Comparison of ENCODE assay signal across 8 mouse cellular contexts in genomic region chr2:119270643-119271331, GRCm38 (mm10). TPM values are rescaled to one million over a fixed set of nuclear protein-coding genes. Genes with fewer than 3 reads are reported as not detected.
A peak's percentile ranks its signal among the peaks of the same experiment; 100 is the strongest.
DNase-seq lines count a peak whose midpoint lies in the region; ATAC-seq and TF ChIP-seq lines count a peak whose summit lies in the region.

Rhov (minus strand) TSS chr2:119271272.

- peaks cover 9% of the 10 kb centered on the region for H3K4me1 ChIP-seq in kidney, embryonic 15.5 days
- 0 out of 2 replicates have a peak, but pooled peaks cover 2% of the 10 kb centered on the region for H3K4me1 ChIP-seq in liver, embryonic 11.5 days (replicated peaks; ENCODE audit: control insufficient read depth, insufficient read depth, low read length)
- H3K4me1 ChIP-seq in stomach, postnatal 0 days (replicated peaks; ENCODE audit: control insufficient read depth, insufficient read depth): no peaks in the 10 kb centered on the region

- peaks cover 16% of the 10 kb centered on the region for H3K27me3 ChIP-seq in kidney, embryonic 15.5 days
- peaks cover 15% of the 10 kb centered on the region for H3K27me3 ChIP-seq in liver, embryonic 11.5 days (replicated peaks; ENCODE audit: control insufficient read depth, insufficient read depth, low read length)
- no peaks in the 10 kb centered on the region for H3K27me3 ChIP-seq in stomach, postnatal 0 days (ENCODE audit: control insufficient read depth, insufficient read depth, low read length)

- no peak within 1 kb of the TSS for H3K27ac ChIP-seq in kidney, embryonic 15.5 days
- no peak within 1 kb of the TSS for H3K27ac ChIP-seq in liver, embryonic 11.5 days (ENCODE audit: low read depth, low read length)
- H3K27ac ChIP-seq in stomach, postnatal 0 days (replicated peaks): peak within 1 kb of the TSS; percentile 30

- no peaks in the 10 kb centered on the region for H3K36me3 ChIP-seq in kidney, embryonic 15.5 days
- H3K36me3 ChIP-seq in liver, embryonic 11.5 days (ENCODE audit: control insufficient read depth, insufficient read depth, low read length): no peaks in the 10 kb centered on the region
- H3K36me3 ChIP-seq in stomach, postnatal 0 days (ENCODE audit: control insufficient read depth, insufficient read depth, low read length): no peaks in the 10 kb centered on the region

- peak within 1 kb of the TSS; percentile 56 for H3K9ac ChIP-seq in kidney, embryonic 15.5 days
- H3K9ac ChIP-seq in liver, embryonic 11.5 days (ENCODE audit: low read depth, low read length): peak within 1 kb of the TSS; percentile 23; the same call in 1 of the 2 replicates
- peak within 1 kb of the TSS; percentile 70 for H3K9ac ChIP-seq in stomach, postnatal 0 days (ENCODE audit: low read length)

- no peak for TF ChIP-seq EP300 in stomach, postnatal 0 days (optimal IDR thresholded peaks at IDR 0.05)

- peak; percentile 99 for ATAC-seq in granulocyte monocyte progenitor cell, adult 5-6 weeks (replicated peaks; ENCODE audit: poor library complexity, severe bottlenecking)
- ATAC-seq in kidney, embryonic 15.5 days (replicated peaks; ENCODE audit: low FRiP score): peak; percentile 93
- ATAC-seq in liver, embryonic 11.5 days (replicated peaks; ENCODE audit: low FRiP score): peak; percentile 85
- peak; percentile 78 for ATAC-seq in monocyte, adult 5-6 weeks (replicated peaks; ENCODE audit: insufficient number of reproducible peaks, low FRiP score, low TSS enrichment, poor library complexity, severe bottlenecking)
- ATAC-seq in stomach, postnatal 0 days (ENCODE audit: low FRiP score, low TSS enrichment): peak; percentile 80

- H3K4me2 ChIP-seq in kidney, embryonic 15.5 days: peak within 1 kb of the TSS; percentile 100
- H3K4me2 ChIP-seq in liver, embryonic 11.5 days: peak within 1 kb of the TSS; percentile 98
- peak within 1 kb of the TSS; percentile 95 for H3K4me2 ChIP-seq in stomach, postnatal 0 days (replicated peaks; ENCODE audit: low read depth)

- peak; percentile 45 for TF ChIP-seq CTCF in stomach, postnatal 0 days (IDR thresholded peaks at IDR 0.05; ENCODE audit: low read depth)

- DNase-seq in layer of hippocampus, adult 11-12 months (ENCODE audit: low spot score): peak; percentile 67
- no peak for DNase-seq in layer of hippocampus, adult 9-10 months (ENCODE audit: low spot score)
- DNase-seq in cerebellum, postnatal 36 days: peak; percentile 77 to 81
- DNase-seq in liver, embryonic 11.5 days (ENCODE audit: low spot score): peak; percentile 68
- DNase-seq in stomach, postnatal 0 days (ENCODE audit: low spot score): peak; percentile 88

- H3K9me3 ChIP-seq in kidney, embryonic 15.5 days (replicated peaks): no peaks in the 10 kb centered on the region
- H3K9me3 ChIP-seq in liver, embryonic 11.5 days (ENCODE audit: control insufficient read depth, low read length): no peaks in the 10 kb centered on the region
- H3K9me3 ChIP-seq in stomach, postnatal 0 days (ENCODE audit: control insufficient read depth, low read length): no peaks in the 10 kb centered on the region

- under 1% methylated on average over 49 of the region's 49 CpGs for WGBS in kidney, embryonic 15.5 days
- under 1% methylated on average over 49 of the region's 49 CpGs for WGBS in liver, embryonic 11.5 days
- under 1% methylated on average over 45 of the region's 49 CpGs for WGBS in stomach, postnatal 0 days

- H3K4me3 ChIP-seq in kidney, embryonic 15.5 days (replicated peaks): peak within 1 kb of the TSS; percentile 64
- peak within 1 kb of the TSS; percentile 59 for H3K4me3 ChIP-seq in liver, embryonic 11.5 days (ENCODE audit: low read depth, low read length)
- peak within 1 kb of the TSS; percentile 55 for H3K4me3 ChIP-seq in stomach, postnatal 0 days (ENCODE audit: low read depth, low read length)

RNA-seq across cellular contexts. Expression of gene Rhov, which starts in this region (rescaled TPM):
- total RNA-seq in granulocyte monocyte progenitor cell, adult 5-6 weeks (2014; fragmentation: Nextera tagmentation): not detected in 2 replicates
- 0.26 and 0.65 TPM in 2 replicates for total RNA-seq in granulocyte monocyte progenitor cell, adult 5-6 weeks (2017)
- 0.72 and 1.1 TPM in 2 replicates for polyA plus RNA-seq in kidney, embryonic 15.5 days (2015; fragmentation: Nextera tagmentation; extraction: Ambion mirVana)
- 0.38 TPM in 1 of 2 replicates, not detected in the other for polyA plus RNA-seq in liver, embryonic 11.5 days (2014; fragmentation: Nextera tagmentation; extraction: Ambion mirVana)
- 0.48 TPM in 1 of 3 replicates, not detected in the others for total RNA-seq in monocyte, adult 5-6 weeks (2017)
- 17.0 and 19.4 TPM in 2 replicates for polyA plus RNA-seq in stomach, postnatal 0 days (2015; fragmentation: Nextera tagmentation; extraction: Ambion mirVana)

Comparison
In these comparisons a context has a peak if more than half of its experiments do, and no peak if none do; other contexts are left out.
1. Peak in ATAC-seq in granulocyte monocyte progenitor cell, adult 5-6 weeks; RNA of the gene not detected or under 1 TPM.
2. Peak in DNase-seq, ATAC-seq, H3K4me3 ChIP-seq, H3K9ac ChIP-seq and H3K4me2 ChIP-seq in liver, embryonic 11.5 days; RNA of the gene not detected or under 1 TPM.
3. Peak in ATAC-seq in monocyte, adult 5-6 weeks; RNA of the gene not detected or under 1 TPM.